Mouse (Mus musculus): ENCODE results near the gene Vangl1. TPM values are rescaled to one million over a fixed set of nuclear protein-coding genes. Genes with fewer than 3 reads are reported as not detected.

Gene Vangl1
- polyA plus RNA-seq, 1 experiment from 2014 or later, result 19.2 TPM

- no peaks in the 10 kb centered on the region for H3K9me3 ChIP-seq
- ATAC-seq (ENCODE audit: extremely low read depth, insufficient number of reproducible peaks, low FRiP score, low TSS enrichment), result no peak
- no peak overlapping the region for H3K27ac ChIP-seq (replicated peaks)
- peaks cover 53% of the 10 kb centered on the region for H3K4me1 ChIP-seq
- no peak overlapping the region for H3K4me2 ChIP-seq
- WGBS, result 78% methylated on average over 4 of the region's 4 CpGs
- H3K27me3 ChIP-seq (replicated peaks), result no peaks in the 10 kb centered on the region
- H3K4me3 ChIP-seq, result no peak overlapping the region
- H3K36me3 ChIP-seq, result peaks cover 52% of the 10 kb centered on the region
- no peak overlapping the region for H3K9ac ChIP-seq
These were observed 17.1 kb downstream of the Vangl1 start for GRCm38 (mm10) chr3:102187401-102187800.

- WGBS, result 57% methylated on average over 5 of the region's 5 CpGs
- H3K27ac ChIP-seq (replicated peaks), result no peak overlapping the region
- no peak for ATAC-seq (ENCODE audit: extremely low read depth, insufficient number of reproducible peaks, low FRiP score, low TSS enrichment)
- H3K36me3 ChIP-seq, result peaks cover 66% of the 10 kb centered on the region
- H3K9me3 ChIP-seq, result no peaks in the 10 kb centered on the region
- peaks cover 46% of the 10 kb centered on the region for H3K4me1 ChIP-seq
- H3K4me2 ChIP-seq, result no peak overlapping the region
- no peak overlapping the region for H3K9ac ChIP-seq
- no peaks in the 10 kb centered on the region for H3K27me3 ChIP-seq (replicated peaks)
- H3K4me3 ChIP-seq, result no peak overlapping the region
These were observed 19.8 kb downstream of the Vangl1 start for GRCm38 (mm10) chr3:102184721-102185120.

GRCm38 (mm10) chr3:102182601-102183000 is 21.9 kb downstream of the Vangl1 start:
- WGBS, result 89% methylated on average over 2 of the region's 2 CpGs
- no peak overlapping the region for H3K4me2 ChIP-seq
- no peak overlapping the region for H3K9ac ChIP-seq
- ATAC-seq (ENCODE audit: extremely low read depth, insufficient number of reproducible peaks, low FRiP score, low TSS enrichment), result no peak
- no peaks in the 10 kb centered on the region for H3K27me3 ChIP-seq (replicated peaks)
- H3K9me3 ChIP-seq, result no peaks in the 10 kb centered on the region
- peaks cover 31% of the 10 kb centered on the region for H3K4me1 ChIP-seq
- no peak overlapping the region for H3K27ac ChIP-seq (replicated peaks)
- peaks cover 70% of the 10 kb centered on the region for H3K36me3 ChIP-seq
- H3K4me3 ChIP-seq, result no peak overlapping the region

- Histone ChIP-seq H3K4me1 (peaks cover 34% of the 10 kb centered on the region), H3K36me3 (peaks cover 59% of the 10 kb centered on the region), H3K27me3 (replicated peaks) (no peaks in the 10 kb centered on the region), H3K27ac (replicated peaks) (peak overlapping the region; percentile 70), H3K9ac (no peak overlapping the region), H3K4me2 (no peak overlapping the region), H3K9me3 (no peaks in the 10 kb centered on the region), H3K4me3 (no peak overlapping the region)
- ATAC-seq (ENCODE audit: extremely low read depth, insufficient number of reproducible peaks, low FRiP score, low TSS enrichment), result no peak
- 69% methylated on average over 4 of the region's 4 CpGs for WGBS
These were observed 23.3 kb downstream of the Vangl1 start for GRCm38 (mm10) chr3:102181191-102181590.

- no peak overlapping the region for H3K9ac ChIP-seq
- ATAC-seq (ENCODE audit: extremely low read depth, insufficient number of reproducible peaks, low FRiP score, low TSS enrichment), result no peak
- peaks cover 38% of the 10 kb centered on the region for H3K4me1 ChIP-seq
- H3K27me3 ChIP-seq (replicated peaks), result no peaks in the 10 kb centered on the region
- no peak overlapping the region for H3K4me3 ChIP-seq
- WGBS, result 26% methylated on average over 7 of the region's 7 CpGs
- peaks cover 54% of the 10 kb centered on the region for H3K36me3 ChIP-seq
- H3K27ac ChIP-seq (replicated peaks), result peak overlapping the region; percentile 70
- H3K9me3 ChIP-seq, result no peaks in the 10 kb centered on the region
- peak overlapping the region; percentile 12; the same call in 1 of the 2 replicates for H3K4me2 ChIP-seq
These were observed 23.7 kb downstream of the Vangl1 start for GRCm38 (mm10) chr3:102180746-102181145.

GRCm38 (mm10) chr3:102179869-102180268 is 24.6 kb downstream of the Vangl1 start:
- H3K4me3 ChIP-seq, result no peak overlapping the region
- peaks cover 44% of the 10 kb centered on the region for H3K4me1 ChIP-seq
- ATAC-seq (ENCODE audit: extremely low read depth, insufficient number of reproducible peaks, low FRiP score, low TSS enrichment), result no peak
- H3K9ac ChIP-seq, result no peak overlapping the region
- peaks cover 47% of the 10 kb centered on the region for H3K36me3 ChIP-seq
- WGBS, result 87% methylated on average over 4 of the region's 4 CpGs
- no peaks in the 10 kb centered on the region for H3K27me3 ChIP-seq (replicated peaks)
- H3K9me3 ChIP-seq, result no peaks in the 10 kb centered on the region
- H3K4me2 ChIP-seq, result no peak overlapping the region
- no peak overlapping the region for H3K27ac ChIP-seq (replicated peaks)

- WGBS, result 92% methylated on average over 12 of the region's 12 CpGs
- peaks cover 54% of the 10 kb centered on the region for H3K4me1 ChIP-seq
- ATAC-seq (ENCODE audit: extremely low read depth, insufficient number of reproducible peaks, low FRiP score, low TSS enrichment), result no peak
These were observed 26.5 kb downstream of the Vangl1 start for GRCm38 (mm10) chr3:102177837-102178615.

GRCm38 (mm10) chr3:102176116-102176515 is 28.4 kb downstream of the Vangl1 start:
- H3K9me3 ChIP-seq, result no peaks in the 10 kb centered on the region
- no peak for ATAC-seq (ENCODE audit: extremely low read depth, insufficient number of reproducible peaks, low FRiP score, low TSS enrichment)
- no peak overlapping the region for H3K27ac ChIP-seq (replicated peaks)
- H3K4me2 ChIP-seq, result no peak overlapping the region
- H3K27me3 ChIP-seq (replicated peaks), result no peaks in the 10 kb centered on the region
- no peak overlapping the region for H3K4me3 ChIP-seq
- H3K9ac ChIP-seq, result no peak overlapping the region
- peaks cover 19% of the 10 kb centered on the region for H3K36me3 ChIP-seq
- H3K4me1 ChIP-seq, result peaks cover 68% of the 10 kb centered on the region
- WGBS, result 85% methylated on average over 5 of the region's 5 CpGs

More at GRCm38 (mm10) chr3:102177837-102178615, 26.5 kb downstream of the Vangl1 start:
- H3K36me3 ChIP-seq, result peaks cover 35% of the 10 kb centered on the region
- no peak overlapping the region for H3K27ac ChIP-seq (replicated peaks)
- H3K9me3 ChIP-seq, result no peaks in the 10 kb centered on the region
- no peak overlapping the region for H3K9ac ChIP-seq
- H3K27me3 ChIP-seq (replicated peaks), result no peaks in the 10 kb centered on the region
- no peak overlapping the region for H3K4me2 ChIP-seq
- H3K4me3 ChIP-seq, result no peak overlapping the region

- no peak overlapping the region for H3K4me2 ChIP-seq
- no peak overlapping the region for H3K27ac ChIP-seq (replicated peaks)
- H3K27me3 ChIP-seq (replicated peaks), result no peaks in the 10 kb centered on the region
- ATAC-seq (ENCODE audit: extremely low read depth, insufficient number of reproducible peaks, low FRiP score, low TSS enrichment), result no peak
- no peaks in the 10 kb centered on the region for H3K9me3 ChIP-seq
- WGBS, result 93% methylated on average over 17 of the region's 18 CpGs
- H3K9ac ChIP-seq, result no peak overlapping the region
- no peak overlapping the region for H3K4me3 ChIP-seq
- peaks cover 18% of the 10 kb centered on the region for H3K36me3 ChIP-seq
- H3K4me1 ChIP-seq, result peaks cover 68% of the 10 kb centered on the region
These were observed 28.8 kb downstream of the Vangl1 start for GRCm38 (mm10) chr3:102175701-102176100.

GRCm38 (mm10) chr3:102174118-102174865 is 30.2 kb downstream of the Vangl1 start:
- ATAC-seq (ENCODE audit: extremely low read depth, insufficient number of reproducible peaks, low FRiP score, low TSS enrichment), result no peak
- WGBS, result 17% methylated on average over 8 of the region's 8 CpGs
- peak overlapping the region; percentile 17; the same call in 1 of the 2 replicates for H3K9ac ChIP-seq
- H3K4me2 ChIP-seq, result 0 out of 2 replicates have a peak overlapping the region, but pooled peaks have one; percentile 0
- H3K4me1 ChIP-seq, result peaks cover 69% of the 10 kb centered on the region
- peak overlapping the region; percentile 76 for H3K27ac ChIP-seq (replicated peaks)
- H3K9me3 ChIP-seq, result no peaks in the 10 kb centered on the region
- H3K36me3 ChIP-seq, result peaks cover 18% of the 10 kb centered on the region
- no peak overlapping the region for H3K4me3 ChIP-seq
- no peaks in the 10 kb centered on the region for H3K27me3 ChIP-seq (replicated peaks)

GRCm38 (mm10) chr3:102169197-102169905 is 35.1 kb downstream of the Vangl1 start:
- 20% methylated on average over 13 of the region's 13 CpGs for WGBS
- peak overlapping the region; percentile 18 for H3K4me2 ChIP-seq
- no peak overlapping the region for H3K4me3 ChIP-seq
- 0 out of 2 replicates have a peak overlapping the region, but pooled peaks have one; percentile 34 for H3K9ac ChIP-seq
- peaks cover 19% of the 10 kb centered on the region for H3K36me3 ChIP-seq
- H3K9me3 ChIP-seq, result no peaks in the 10 kb centered on the region
- peak overlapping the region; percentile 89 for H3K27ac ChIP-seq (replicated peaks)
- ATAC-seq (ENCODE audit: extremely low read depth, insufficient number of reproducible peaks, low FRiP score, low TSS enrichment), result peak; percentile 56; the same call in 1 of the 2 replicates
- H3K4me1 ChIP-seq, result peaks cover 94% of the 10 kb centered on the region
- H3K27me3 ChIP-seq (replicated peaks), result no peaks in the 10 kb centered on the region

Measured in heart, embryonic 13.5 days (tissue).